Mouse (Mus musculus) liver, adult 2 months (tissue): ENCODE data around the gene Dyx1c1. TPM values are rescaled to one million over a fixed set of nuclear protein-coding genes. Genes with fewer than 3 reads are reported as not detected.

Experiments used
- DNase-seq: peaks from one replicate; pipeline ENCODE4 v3.0.0-alpha.2; 2011; ENCODE audit warnings: low read depth, low spot score; ENCODE audit errors: extremely low read depth
- H3K27ac ChIP-seq: fragments of 200-500 bp; replicated peaks from 2 replicates; pipeline ENCODE4 v1.5.1; 2012; ENCODE audit warnings: low read depth, mild to moderate bottlenecking, control low read depth, inconsistent platforms, low read length; ENCODE audit not compliant: insufficient read depth
- H3K27me3 ChIP-seq: fragments of 200-500 bp; 2 replicates; pipeline ENCODE4 v1.6.1; 2012; ENCODE audit warnings: mild to moderate bottlenecking, moderate library complexity, low read length, inconsistent platforms; ENCODE audit not compliant: control insufficient read depth, insufficient read depth
- H3K36me3 ChIP-seq: fragments of 200-500 bp; 2 replicates; pipeline ENCODE4 v1.6.1; 2012; ENCODE audit warnings: low read length, inconsistent platforms; ENCODE audit not compliant: control insufficient read depth, insufficient read depth
- H3K4me1 ChIP-seq: fragments of 200-500 bp; 2 replicates; pipeline ENCODE4 v1.6.1; 2011; ENCODE audit warnings: low read length; ENCODE audit not compliant: control insufficient read depth, insufficient read depth
- H3K4me3 ChIP-seq: fragments of 200-500 bp; 2 replicates; pipeline ENCODE4 v1.5.1; 2011; ENCODE audit warnings: low read depth, mild to moderate bottlenecking, control low read depth, low read length, moderate library complexity; ENCODE audit not compliant: insufficient read depth
- H3K79me2 ChIP-seq: fragments of 200-500 bp; 2 replicates; pipeline ENCODE4 v1.6.1; 2012; ENCODE audit warnings: inconsistent platforms, mild to moderate bottlenecking, low read length, moderate library complexity; ENCODE audit not compliant: control insufficient read depth, insufficient read depth
- H3K9ac ChIP-seq: fragments of 200-500 bp; 2 replicates; pipeline ENCODE4 v1.6.1; 2012; ENCODE audit warnings: low read depth, mild to moderate bottlenecking, control low read depth, inconsistent platforms, low read length
- CTCF ChIP-seq: fragments of 200-500 bp; IDR thresholded peaks from 2 replicates; pipeline ENCODE4 v1.5.1; 2011; ENCODE audit warnings: low read depth, low read length, control low read depth
- POLR2A ChIP-seq: fragments of 200-500 bp; IDR thresholded peaks from 2 replicates; pipeline ENCODE4 v1.6.1; 2011; ENCODE audit warnings: low read length, control low read depth; ENCODE audit not compliant: insufficient read depth; ENCODE audit errors: extremely low read depth
- WGBS: fragments of 180-500 bp; shearing (Covaris S2); methylation state at CpG from one replicate; pipeline ENCODE4 v1.1.7; 2018; 5-methylcytosine and 5-hydroxymethylcytosine counted together
- polyA plus RNA-seq: library from polyadenylated mRNA; depleted of rRNA; stranded (reverse); fragments of >200 nt; gene quantifications from 2 replicates; pipeline ENCODE4 v1.2.3, GENCODE M21; 2012; rRNA removed
- total RNA-seq: library from RNA; depleted of rRNA; stranded (reverse); fragments of >200 nt; gene quantifications from 2 replicates; pipeline ENCODE4 v1.2.3, GENCODE M21; 2014; rRNA removed

Gene Dyx1c1
- 0.09 and 0.20 TPM in 2 replicates for total RNA-seq
- polyA plus RNA-seq, result 0.05 and 0.24 TPM in 2 replicates

DNA sequence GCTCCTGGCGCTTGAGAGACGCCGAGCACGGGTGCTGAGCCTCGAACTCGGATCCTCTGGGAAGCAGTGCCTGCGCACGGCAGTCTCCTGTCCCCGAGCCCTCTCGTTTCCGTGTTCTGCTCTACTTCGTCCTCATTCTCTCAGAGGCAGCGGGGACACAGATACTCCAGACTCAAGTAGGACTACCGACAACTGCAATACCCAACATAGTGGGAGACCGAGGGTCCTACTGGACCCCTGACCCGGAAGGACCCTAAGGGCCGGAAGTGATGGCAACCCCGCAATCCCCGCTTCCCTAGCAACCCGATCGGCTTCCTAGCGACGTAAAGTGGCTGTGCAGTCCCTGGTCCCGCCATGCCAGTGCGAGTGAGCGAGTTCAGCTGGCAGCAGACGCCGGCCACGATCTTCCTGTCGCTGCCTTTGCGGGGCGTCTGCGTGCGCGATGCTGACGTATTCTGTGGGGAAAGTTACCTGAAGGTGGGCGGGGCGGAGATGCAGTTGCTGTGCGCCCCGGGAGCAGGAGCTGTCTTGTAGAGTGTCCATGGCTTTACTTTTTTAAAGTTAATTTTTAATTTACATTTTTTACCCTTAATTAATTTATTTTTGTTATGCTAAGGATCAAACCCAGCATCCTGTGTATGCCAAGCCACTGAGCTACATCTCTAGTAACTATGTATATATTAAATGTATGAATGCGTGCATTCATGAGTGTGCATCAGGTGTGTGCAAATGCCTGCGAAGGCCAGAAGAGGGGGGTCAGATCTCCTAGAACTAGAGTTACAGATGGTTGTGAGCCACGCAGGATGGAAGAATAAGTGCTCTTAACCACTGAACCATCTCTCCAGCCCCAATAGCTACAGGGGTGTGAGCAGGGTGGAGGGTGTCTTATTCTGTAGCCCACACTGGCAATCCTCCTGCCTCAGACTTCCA lies at the start of gene Dyx1c1, which contains the start of gene Gm44503:
Gene Dyx1c1, plus strand, starts transcription at position 265 of the 930 bp plus-strand sequence.
Gene Gm44503, plus strand, starts transcription at position 332 of the 930 bp plus-strand sequence.
- peak within 1 kb of the TSS; percentile 75 for H3K4me3 ChIP-seq
- H3K9ac ChIP-seq, result peak within 1 kb of the TSS; percentile 62
- no peaks in the 10 kb centered on the region for H3K27me3 ChIP-seq
- H3K79me2 ChIP-seq, result no peaks in the 10 kb centered on the region
- TF ChIP-seq CTCF, result 0 out of 2 replicates have a peak, but pooled peaks have one; percentile 12
- TF ChIP-seq POLR2A, result no peak
- no peaks in the 10 kb centered on the region; the same call in 1 of the 2 replicates for H3K4me1 ChIP-seq
- H3K36me3 ChIP-seq, result no peaks in the 10 kb centered on the region
- WGBS, result 4% methylated on average over 43 of the region's 43 CpGs
- DNase-seq, result peak; percentile 54
- no peak within 1 kb of the TSS for H3K27ac ChIP-seq

DNA sequence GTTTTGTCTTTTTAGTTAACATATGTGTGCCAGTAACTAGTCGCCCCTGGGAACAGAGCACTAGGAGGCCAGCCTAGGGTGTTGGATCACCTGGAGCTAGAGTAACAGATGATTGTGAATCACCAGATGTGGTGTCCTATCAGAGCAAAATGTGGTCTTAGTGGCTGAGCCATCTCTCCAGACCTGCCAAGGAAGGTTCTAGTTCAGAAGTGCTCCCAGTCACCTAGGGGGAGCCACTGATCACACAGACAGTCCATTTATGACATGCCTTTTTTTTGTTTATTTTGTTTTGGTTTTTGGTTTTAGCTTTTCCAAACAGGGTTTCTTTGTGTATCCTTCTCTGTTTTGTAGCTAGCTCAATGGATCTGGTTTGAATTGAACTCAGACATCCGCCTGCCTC lies 47.2 kb upstream of the Dyx1c1 start:
- no peak for DNase-seq
- no peaks in the 10 kb centered on the region for H3K27me3 ChIP-seq
- WGBS, result 90% methylated on average over 2 of the region's 2 CpGs
- no peaks in the 10 kb centered on the region for H3K4me1 ChIP-seq
- H3K79me2 ChIP-seq, result no peaks in the 10 kb centered on the region
- no peak overlapping the region for H3K4me3 ChIP-seq
- H3K9ac ChIP-seq, result no peak overlapping the region
- no peak for TF ChIP-seq CTCF
- TF ChIP-seq POLR2A, result no peak
- H3K36me3 ChIP-seq, result no peaks in the 10 kb centered on the region
- no peak overlapping the region for H3K27ac ChIP-seq

- Histone ChIP-seq H3K79me2 (no peaks in the 10 kb centered on the region), H3K27ac (0 out of 2 replicates have a peak overlapping the region, but pooled peaks have one; percentile 2), H3K9ac (no peak overlapping the region), H3K4me1 (no peaks in the 10 kb centered on the region), H3K36me3 (no peaks in the 10 kb centered on the region), H3K27me3 (no peaks in the 10 kb centered on the region), H3K4me3 (no peak overlapping the region)
- WGBS, result 13% methylated on average over 6 of the region's 6 CpGs
- DNase-seq, result peak; percentile 86
- TF ChIP-seq CTCF (no peak), POLR2A (no peak)
Measured at GRCm38 (mm10) chr9:72913551-72913950, 45.0 kb upstream of the Dyx1c1 start.

GRCm38 (mm10) chr9:72915728-72916127 lies 42.9 kb upstream of the Dyx1c1 start:
- Histone ChIP-seq H3K9ac (no peak overlapping the region), H3K36me3 (no peaks in the 10 kb centered on the region), H3K27me3 (no peaks in the 10 kb centered on the region), H3K4me1 (no peaks in the 10 kb centered on the region), H3K79me2 (no peaks in the 10 kb centered on the region), H3K4me3 (no peak overlapping the region), H3K27ac (no peak overlapping the region)
- WGBS, result 76% methylated on average over 7 of the region's 7 CpGs
- no peak for DNase-seq
- no peak for TF ChIP-seq CTCF
- no peak for TF ChIP-seq POLR2A

DNA sequence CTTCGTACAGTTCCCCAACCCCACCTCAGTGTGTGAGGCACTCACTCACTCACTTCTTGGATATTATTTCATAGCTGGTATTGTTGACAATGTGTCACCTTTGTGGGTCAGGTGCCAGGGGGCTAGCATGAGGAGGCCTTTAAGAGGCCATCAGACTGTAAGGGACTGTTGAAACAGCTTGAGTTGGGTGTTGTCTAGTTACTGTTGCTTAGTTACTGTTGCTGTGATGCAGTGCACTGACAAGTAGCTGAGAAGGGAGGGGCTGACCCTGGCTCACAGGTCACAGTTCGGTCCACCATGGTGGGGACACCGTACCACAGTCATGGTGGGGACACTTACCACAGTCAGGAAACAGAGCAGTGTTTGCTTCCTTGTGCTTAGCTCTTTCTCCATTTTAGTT lies 35.5 kb upstream of the Dyx1c1 start:
- H3K27me3 ChIP-seq, result peaks cover 10% of the 10 kb centered on the region
- no peak overlapping the region for H3K9ac ChIP-seq
- H3K4me1 ChIP-seq, result no peaks in the 10 kb centered on the region
- TF ChIP-seq POLR2A (no peak), CTCF (no peak)
- H3K36me3 ChIP-seq, result no peaks in the 10 kb centered on the region
- H3K27ac ChIP-seq, result no peak overlapping the region
- H3K79me2 ChIP-seq, result no peaks in the 10 kb centered on the region
- no peak for DNase-seq
- H3K4me3 ChIP-seq, result no peak overlapping the region
- WGBS, result 83% methylated on average over 3 of the region's 3 CpGs
